Mouse (Mus musculus): ENCODE data around the gene Cpn1. TPM values are rescaled to one million over a fixed set of nuclear protein-coding genes. Genes with fewer than 3 reads are reported as not detected.
A peak's percentile ranks its signal among the peaks of the same experiment; 100 is the strongest.

The Cpn1 gene
- total RNA-seq, 2 experiments from 2014 or later: 0.36 TPM; not detected in 1

DNA sequence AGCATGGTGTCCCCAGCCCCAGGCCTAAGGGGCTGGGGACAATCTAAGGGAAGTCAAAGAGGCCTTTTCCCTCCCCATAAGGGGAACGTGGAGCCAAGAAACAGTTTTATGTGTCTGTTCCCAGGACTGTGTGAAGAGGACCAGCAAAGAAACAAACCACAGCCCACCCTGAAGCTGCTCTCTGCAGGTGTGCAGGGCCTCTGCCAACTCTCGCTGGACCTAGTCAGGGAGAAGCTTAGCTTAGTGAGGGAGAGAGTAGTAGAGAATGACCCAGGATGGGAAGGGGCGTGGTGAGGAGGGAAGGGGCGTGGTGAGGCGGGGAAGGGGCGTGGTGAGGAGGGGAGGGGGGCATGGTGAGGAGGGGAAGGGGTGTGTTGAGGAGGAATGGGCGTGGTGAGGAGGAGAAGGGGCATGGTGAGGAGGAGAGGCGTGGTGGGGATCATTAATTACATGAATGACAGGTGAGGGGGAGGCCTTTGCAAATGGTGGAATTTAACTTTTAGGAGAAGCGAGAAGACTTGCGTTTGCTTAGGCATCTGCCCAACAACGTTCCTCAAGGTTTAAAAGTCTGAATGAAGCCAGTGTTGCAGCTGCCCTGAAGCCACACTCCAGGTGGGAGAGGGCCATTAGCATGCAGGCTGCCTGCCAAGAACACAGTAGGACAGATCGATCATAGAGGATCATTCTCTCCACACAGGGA, 37.1 kb downstream of the Cpn1 start:
- TF ChIP-seq CTCF (conservative IDR thresholded peaks at IDR 0.05): no peak
- no peak overlapping the region for H3K4me3 ChIP-seq
- no peak for DNase-seq (ENCODE audit: low spot score in 2 of 2)
- H3K27ac ChIP-seq: no peak overlapping the region

- no peak for DNase-seq (ENCODE audit: low spot score in 2 of 2)
- Histone ChIP-seq H3K27ac (no peak overlapping the region), H3K4me3 (no peak overlapping the region)
- TF ChIP-seq CTCF (conservative IDR thresholded peaks at IDR 0.05): no peak
These were observed 41.8 kb downstream of the Cpn1 start for GRCm38 (mm10) chr19:43944566-43944965.

DNA sequence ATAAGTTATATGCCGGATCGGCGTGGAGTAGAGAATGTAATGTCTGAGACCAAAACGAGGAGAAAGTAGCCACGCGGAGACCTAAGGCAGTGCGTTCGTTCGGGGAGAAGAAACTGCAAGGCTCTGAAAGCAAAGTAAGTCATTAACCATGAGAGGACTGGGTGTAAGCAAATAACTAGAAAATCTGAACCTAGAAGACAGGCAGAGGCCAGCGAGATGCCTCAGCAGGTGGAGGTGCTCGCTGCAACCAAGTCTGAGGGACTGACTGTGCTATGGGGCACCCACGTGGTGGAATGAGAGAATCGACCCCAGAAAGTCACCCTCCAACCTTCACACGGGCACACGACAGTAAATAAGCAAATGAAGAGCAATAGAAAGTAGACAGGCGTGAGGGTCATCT, 43.3 kb downstream of the Cpn1 start:
- no peak overlapping the region for H3K4me3 ChIP-seq
- no peak for DNase-seq (ENCODE audit: low spot score in 2 of 2)
- no peak for TF ChIP-seq CTCF (conservative IDR thresholded peaks at IDR 0.05)

GRCm38 (mm10) chr19:43939769-43940689, 46.3 kb downstream of the Cpn1 start, which contains the start of gene Dnmbp:
Gene Dnmbp, minus strand, starts transcription at chr19:43940191.
- Histone ChIP-seq H3K27ac (peak within 1 kb of the TSS; percentile 76), H3K4me3 (peak within 1 kb of the TSS; percentile 72)
- TF ChIP-seq CTCF (conservative IDR thresholded peaks at IDR 0.05): peak; percentile 84
- DNase-seq (ENCODE audit: low spot score in 2 of 2): peak; percentile 58 to 85

More for the DNA sequence above, 43.3 kb downstream of the Cpn1 start:
- no peak overlapping the region for H3K27ac ChIP-seq

DNA sequence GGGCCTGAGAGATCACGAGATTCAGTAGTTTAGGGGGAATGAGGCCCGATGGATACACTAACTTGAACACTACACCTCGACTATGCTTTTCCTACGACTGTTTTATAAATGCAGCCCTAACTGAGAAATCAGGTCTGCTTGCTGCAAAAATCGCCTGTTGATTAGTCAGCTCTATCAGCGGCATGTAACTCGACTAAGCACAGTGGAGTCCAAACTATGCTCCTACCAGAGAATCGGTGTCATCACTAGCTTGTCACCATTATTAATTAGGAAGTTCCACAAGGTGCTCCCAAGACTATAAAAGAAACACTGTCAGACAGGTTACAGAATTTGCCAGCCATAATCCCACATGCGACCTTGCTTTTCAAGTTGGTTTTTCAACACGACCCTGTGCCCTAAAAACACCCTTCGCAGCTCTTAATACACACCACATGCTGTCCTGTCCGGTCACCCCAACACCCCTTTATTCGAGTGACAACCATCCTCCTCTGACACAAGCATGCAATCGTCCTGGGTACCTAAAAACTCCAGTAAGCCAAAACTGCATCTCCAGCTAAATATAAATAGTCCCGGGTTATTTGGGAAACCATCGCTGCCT, 47.1 kb downstream of the Cpn1 start:
- TF ChIP-seq CTCF (conservative IDR thresholded peaks at IDR 0.05): no peak

GRCm38 (mm10) chr19:43938355-43938754, 48.0 kb downstream of the Cpn1 start:
- no peak for DNase-seq (ENCODE audit: low spot score in 2 of 2)
- TF ChIP-seq CTCF (conservative IDR thresholded peaks at IDR 0.05): no peak
- no peak overlapping the region for H3K4me3 ChIP-seq
- no peak overlapping the region for H3K27ac ChIP-seq

More for the DNA sequence above, 47.1 kb downstream of the Cpn1 start:
- Histone ChIP-seq H3K27ac (peak overlapping the region; percentile 76), H3K4me3 (peak overlapping the region; percentile 72)
- DNase-seq (ENCODE audit: low spot score in 2 of 2): no peak

DNA sequence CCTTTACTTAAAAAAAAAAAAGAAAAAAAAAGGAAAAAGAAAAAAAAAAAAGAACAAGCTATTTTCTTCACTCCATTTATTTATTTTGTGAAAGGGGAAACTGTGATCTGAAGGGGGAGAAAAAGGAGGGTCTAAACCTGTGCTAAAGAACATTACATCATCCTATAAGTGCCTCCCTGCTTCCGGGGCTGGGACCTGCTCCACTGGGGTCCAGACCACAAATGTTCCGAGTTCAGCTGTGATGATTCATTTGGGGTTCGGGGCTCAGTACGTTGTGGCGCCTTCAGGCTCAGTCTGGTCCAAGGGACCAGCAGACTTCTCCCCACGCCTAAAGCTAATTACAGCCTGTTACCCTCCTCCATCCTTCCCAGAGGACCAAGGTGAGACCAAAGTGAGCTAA, 55.4 kb downstream of the Cpn1 start:
- Histone ChIP-seq H3K4me3 (no peak overlapping the region), H3K27ac (no peak overlapping the region)
- no peak for TF ChIP-seq CTCF (conservative IDR thresholded peaks at IDR 0.05)
- no peak for DNase-seq (ENCODE audit: low spot score in 2 of 2)

GRCm38 (mm10) chr19:43930366-43930765, 56.0 kb downstream of the Cpn1 start:
- no peak overlapping the region for H3K27ac ChIP-seq
- no peak overlapping the region for H3K4me3 ChIP-seq
- no peak for TF ChIP-seq CTCF (conservative IDR thresholded peaks at IDR 0.05)
- DNase-seq (ENCODE audit: low spot score in 2 of 2): no peak

GRCm38 (mm10) chr19:43929869-43930268, 56.5 kb downstream of the Cpn1 start:
- Histone ChIP-seq H3K4me3 (no peak overlapping the region), H3K27ac (no peak overlapping the region)
- no peak for DNase-seq (ENCODE audit: low spot score in 2 of 2)
- TF ChIP-seq CTCF (conservative IDR thresholded peaks at IDR 0.05): no peak

- Histone ChIP-seq H3K4me3 (no peak overlapping the region), H3K27ac (no peak overlapping the region)
- TF ChIP-seq CTCF (conservative IDR thresholded peaks at IDR 0.05): no peak
- DNase-seq (ENCODE audit: low spot score in 2 of 2): no peak
These were observed 58.4 kb downstream of the Cpn1 start for GRCm38 (mm10) chr19:43927967-43928366.

GRCm38 (mm10) chr19:43927057-43927456, 59.3 kb downstream of the Cpn1 start:
- DNase-seq (ENCODE audit: low spot score in 2 of 2): peak; percentile 11 to 33
- peak overlapping the region; percentile 57 for H3K27ac ChIP-seq
- no peak overlapping the region for H3K4me3 ChIP-seq
- no peak for TF ChIP-seq CTCF (conservative IDR thresholded peaks at IDR 0.05)

- H3K4me3 ChIP-seq: no peak overlapping the region
- no peak for DNase-seq (ENCODE audit: low spot score in 2 of 2)
- no peak for TF ChIP-seq CTCF (conservative IDR thresholded peaks at IDR 0.05)
- peak overlapping the region; percentile 57 for H3K27ac ChIP-seq
These were observed 60.0 kb downstream of the Cpn1 start for GRCm38 (mm10) chr19:43926141-43926987.

All from layer of hippocampus, adult 2 months (tissue).